Mouse (Mus musculus): ENCODE data around the gene Hmces. TPM values are rescaled to one million over a fixed set of nuclear protein-coding genes. Genes with fewer than 3 reads are reported as not detected.

Gene Hmces
- polyA plus RNA-seq (2017; shearing (Covaris generic)): 95.9 TPM

GRCm38 (mm10) chr6:87913661-87914325 is at the start of gene Hmces:
Gene Hmces, plus strand, starts transcription at chr6:87913935.

DNA sequence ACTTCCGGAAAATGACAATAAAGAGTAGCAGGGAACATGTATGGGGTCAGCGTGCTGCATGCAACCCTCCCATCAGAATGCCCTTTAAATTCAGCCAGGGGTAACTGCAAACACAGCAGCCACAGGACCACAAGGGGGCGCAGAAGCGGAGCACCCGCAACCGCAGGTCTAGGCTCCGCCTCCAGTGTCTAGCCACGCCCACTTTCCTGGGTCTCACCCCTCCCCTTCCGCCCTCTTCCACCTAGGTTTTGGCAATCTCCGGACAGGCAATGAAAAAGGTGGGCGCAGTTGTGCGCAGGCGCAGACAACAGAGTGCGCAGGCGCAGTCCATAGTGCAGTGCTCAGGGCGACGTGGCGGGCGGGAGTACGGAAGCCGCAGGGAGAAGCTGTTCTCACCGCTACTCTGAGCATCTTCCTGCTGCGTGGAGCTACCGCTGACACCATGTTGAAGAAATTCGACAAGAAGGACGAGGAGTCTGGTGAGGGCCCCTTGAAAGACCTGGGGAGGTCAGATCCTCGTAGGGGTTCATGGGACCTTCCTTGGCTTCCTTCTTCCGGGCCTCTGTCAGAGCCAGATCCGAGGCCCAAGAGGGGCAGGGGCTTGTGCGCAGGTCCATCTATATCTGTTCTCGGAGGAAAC is 26.0 kb upstream of the Hmces start, which contains the start of gene Copg1:
Copg1 (plus strand) TSS at position 221 of the 640 bp plus-strand sequence.

DNA sequence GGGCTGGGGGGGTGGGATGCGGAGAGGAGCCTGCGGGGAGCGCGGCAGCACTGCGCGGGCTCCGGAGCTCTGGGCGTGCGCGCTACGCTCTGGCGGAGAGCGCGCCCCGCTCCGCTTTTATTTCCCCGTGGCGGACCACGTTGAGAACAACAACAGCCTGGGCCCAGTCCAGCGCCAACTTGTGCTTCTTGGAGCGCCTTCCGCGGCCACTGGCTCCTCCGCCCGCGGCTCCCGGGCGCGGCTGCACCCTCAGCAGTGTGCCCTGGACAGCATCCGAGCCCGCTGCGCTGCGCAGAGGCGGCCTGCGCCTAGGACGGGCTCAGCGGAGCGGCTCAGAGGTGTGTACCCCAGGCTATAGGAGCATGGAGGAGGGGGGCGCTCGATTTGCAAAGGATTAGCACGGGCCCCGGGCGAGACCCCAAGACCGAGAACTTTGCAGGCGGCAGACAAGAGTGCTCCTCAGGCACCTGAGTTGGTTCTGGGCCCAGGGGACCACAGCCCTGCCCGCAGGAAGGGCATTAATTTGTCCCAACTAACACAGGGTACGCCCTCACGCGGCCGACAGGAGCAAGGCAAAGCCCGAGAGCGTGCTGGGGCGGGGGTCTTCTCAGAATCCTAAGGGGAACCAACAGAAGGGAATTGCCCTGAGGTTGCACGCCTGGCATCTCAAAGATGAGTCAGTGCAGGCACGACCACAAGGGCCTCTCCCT is 68.0 kb downstream of the Hmces start, which contains the start of gene H1fx:
H1fx (minus strand) TSS at position 91 of the 710 bp plus-strand sequence.

Other genes with a start within 250 kb of the Hmces start
- 4.0 TPM for gene Aplf, start 241.7 kb upstream of the Hmces start, polyA plus RNA-seq (2017; shearing (Covaris generic))
- 0.45 TPM for gene Efcc1, start 183.1 kb upstream of the Hmces start, polyA plus RNA-seq (2017; shearing (Covaris generic))
- not detected for gene Gp9, start 135.9 kb upstream of the Hmces start, polyA plus RNA-seq (2017; shearing (Covaris generic))
- gene Rab43, start 101.8 kb upstream of the Hmces start, polyA plus RNA-seq (2017; shearing (Covaris generic)): 68.3 TPM
- gene Gm45140, start 78.1 kb upstream of the Hmces start, polyA plus RNA-seq (2017; shearing (Covaris generic)): 40.7 TPM
- 272 TPM for gene Isy1, start 75.1 kb upstream of the Hmces start, polyA plus RNA-seq (2017; shearing (Covaris generic))
- gene Cnbp, start 62.8 kb upstream of the Hmces start, polyA plus RNA-seq (2017; shearing (Covaris generic)): 1,948 TPM
- gene Copg1, start 26.1 kb upstream of the Hmces start, polyA plus RNA-seq (2017; shearing (Covaris generic)): 168 TPM
- not detected for gene H1fx, start 67.7 kb downstream of the Hmces start, polyA plus RNA-seq (2017; shearing (Covaris generic))
- 271 TPM for gene Rab7, start 131.3 kb downstream of the Hmces start, polyA plus RNA-seq (2017; shearing (Covaris generic))
- 107 TPM for gene Rpn1, start 170.5 kb downstream of the Hmces start, polyA plus RNA-seq (2017; shearing (Covaris generic))